Mouse (Mus musculus): Measurements from ENCODE around the gene Rad51c. TPM values are rescaled to one million over a fixed set of nuclear protein-coding genes. Genes with fewer than 3 reads are reported as not detected.

The Rad51c gene
- total RNA-seq, 2 experiments from 2014 or later: 3.9 to 4.4 TPM

DNA sequence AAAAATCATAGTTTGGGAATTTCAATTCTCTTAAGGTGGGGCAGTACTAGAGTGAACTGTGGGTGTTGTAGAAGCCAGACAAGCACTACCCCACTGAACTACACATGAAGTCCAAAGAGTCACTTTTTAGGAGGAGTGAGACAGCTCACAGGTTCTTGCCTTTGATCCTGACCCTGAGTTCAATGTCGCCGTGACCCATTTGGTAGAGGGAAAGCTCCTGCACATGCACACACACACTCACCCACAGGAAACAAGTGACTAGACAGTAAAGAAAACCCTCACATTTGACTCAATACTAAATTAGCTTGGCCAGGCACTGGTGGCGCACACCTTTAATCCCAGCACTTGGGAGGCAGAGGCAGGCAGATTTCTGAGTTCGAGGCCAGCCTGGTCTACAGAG is 20.2 kb downstream of the Rad51c start:
- DNase-seq (ENCODE audit: low spot score in 2 of 2): no peak

- no peak for DNase-seq (ENCODE audit: low spot score in 2 of 2)
These were observed 36.7 kb downstream of the Rad51c start for GRCm38 (mm10) chr11:87367865-87368580.

DNA sequence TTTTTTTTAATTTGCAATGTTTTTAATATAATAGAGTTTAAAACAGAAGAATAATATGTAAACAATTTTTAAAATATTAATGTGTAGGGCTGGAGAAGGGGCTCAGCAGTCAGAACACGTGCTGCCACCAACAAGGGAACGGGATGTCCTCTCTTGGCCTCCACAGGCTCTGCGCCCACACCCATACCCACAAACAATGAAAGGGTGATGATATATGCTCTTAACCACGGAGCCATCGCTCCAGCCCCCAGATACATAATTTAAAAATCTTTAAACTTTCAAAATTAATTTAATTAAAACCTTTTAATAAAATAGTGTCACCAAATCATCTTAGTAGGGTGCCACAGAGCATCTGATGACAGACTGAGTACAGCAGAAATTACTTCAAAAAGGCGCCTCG is 37.7 kb downstream of the Rad51c start:
- no peak for DNase-seq (ENCODE audit: low spot score in 2 of 2)

DNA sequence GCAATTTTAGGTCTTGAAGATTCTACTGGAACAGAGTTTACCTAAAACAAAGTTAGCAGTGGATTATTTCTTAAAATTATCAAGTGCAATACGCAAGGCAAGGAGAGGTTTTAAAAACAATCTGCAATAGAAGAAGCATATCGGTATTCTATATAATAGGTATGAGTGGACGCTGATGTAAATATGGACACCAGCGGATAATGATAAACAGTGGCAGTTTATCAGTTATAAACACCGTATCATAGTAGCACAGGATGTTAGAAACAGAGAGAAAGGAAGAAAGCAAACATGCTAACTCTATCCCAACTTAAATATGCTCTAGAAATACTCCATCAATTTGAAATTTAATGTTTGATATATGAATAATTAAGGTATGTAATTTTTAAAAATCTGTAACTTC is 39.6 kb downstream of the Rad51c start:
- DNase-seq (ENCODE audit: low spot score in 2 of 2): no peak

DNA sequence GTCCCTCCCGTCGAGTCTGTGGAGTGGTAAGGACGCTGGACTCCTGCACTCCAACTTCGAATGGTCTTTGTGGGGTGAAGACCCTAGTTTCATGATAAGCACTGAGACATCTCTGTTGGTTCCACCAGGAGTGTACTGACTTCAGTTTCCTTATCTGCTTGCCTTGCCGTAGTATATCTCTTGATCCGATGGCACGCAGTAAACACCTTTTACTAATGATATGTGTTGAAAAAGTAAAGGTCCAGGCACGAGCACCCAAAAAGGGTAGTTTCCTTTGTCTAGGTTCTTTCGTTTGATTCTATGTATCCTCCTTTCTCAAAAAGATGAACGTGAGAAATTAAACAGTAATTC is 45.5 kb downstream of the Rad51c start:
- no peak for DNase-seq (ENCODE audit: low spot score in 2 of 2)

DNA sequence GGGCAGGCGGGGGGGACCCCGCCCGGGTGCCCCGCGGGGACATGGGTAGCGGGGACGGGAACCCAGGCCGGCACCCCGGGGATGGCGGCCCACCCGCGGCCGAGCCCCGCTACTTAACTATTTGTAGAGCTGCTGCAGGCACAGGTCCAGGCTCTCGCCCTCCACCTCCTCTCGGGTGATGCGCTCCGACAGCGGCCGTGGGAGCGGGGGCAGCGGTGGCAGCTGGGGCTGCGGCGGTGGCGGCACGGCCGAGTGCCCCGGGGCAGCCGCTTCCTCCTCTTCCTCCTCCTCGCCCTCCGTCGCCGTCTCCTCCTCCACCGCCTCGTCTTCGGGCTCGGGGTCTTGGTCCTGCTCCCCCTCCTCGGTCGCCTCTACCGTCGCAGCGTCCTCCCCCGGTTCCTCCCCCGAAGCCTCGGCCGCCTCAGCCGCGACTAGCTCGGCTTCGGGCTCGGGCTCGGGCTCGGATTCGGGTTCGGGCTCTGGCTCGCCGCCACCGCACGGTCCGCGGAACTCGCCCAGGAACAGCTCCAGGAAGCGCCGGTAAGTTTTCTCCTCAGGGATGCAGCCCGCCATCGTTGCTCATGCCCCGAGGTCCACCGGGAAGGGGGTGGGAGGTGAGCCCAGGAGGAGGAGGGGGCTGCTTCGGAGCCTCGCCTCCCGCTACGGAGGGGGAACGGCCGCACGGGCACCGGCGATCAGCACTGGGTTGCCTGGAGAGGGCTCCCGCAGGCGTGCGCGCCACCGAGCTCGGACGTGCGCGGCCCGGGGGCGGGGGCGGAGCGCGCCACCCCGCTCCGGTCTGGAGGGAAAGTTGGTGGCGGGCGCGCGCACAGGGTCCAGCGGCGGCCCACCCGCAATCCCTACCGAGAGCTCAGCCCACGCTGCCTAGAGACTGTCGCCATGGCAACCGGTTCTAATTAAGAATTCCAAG is 46.2 kb downstream of the Rad51c start, which contains the start of gene Ppm1e:
Ppm1e (minus strand) TSS at position 693 of the 931 bp plus-strand sequence.
- peak; percentile 85 to 88 for DNase-seq (ENCODE audit: low spot score in 2 of 2)

DNA sequence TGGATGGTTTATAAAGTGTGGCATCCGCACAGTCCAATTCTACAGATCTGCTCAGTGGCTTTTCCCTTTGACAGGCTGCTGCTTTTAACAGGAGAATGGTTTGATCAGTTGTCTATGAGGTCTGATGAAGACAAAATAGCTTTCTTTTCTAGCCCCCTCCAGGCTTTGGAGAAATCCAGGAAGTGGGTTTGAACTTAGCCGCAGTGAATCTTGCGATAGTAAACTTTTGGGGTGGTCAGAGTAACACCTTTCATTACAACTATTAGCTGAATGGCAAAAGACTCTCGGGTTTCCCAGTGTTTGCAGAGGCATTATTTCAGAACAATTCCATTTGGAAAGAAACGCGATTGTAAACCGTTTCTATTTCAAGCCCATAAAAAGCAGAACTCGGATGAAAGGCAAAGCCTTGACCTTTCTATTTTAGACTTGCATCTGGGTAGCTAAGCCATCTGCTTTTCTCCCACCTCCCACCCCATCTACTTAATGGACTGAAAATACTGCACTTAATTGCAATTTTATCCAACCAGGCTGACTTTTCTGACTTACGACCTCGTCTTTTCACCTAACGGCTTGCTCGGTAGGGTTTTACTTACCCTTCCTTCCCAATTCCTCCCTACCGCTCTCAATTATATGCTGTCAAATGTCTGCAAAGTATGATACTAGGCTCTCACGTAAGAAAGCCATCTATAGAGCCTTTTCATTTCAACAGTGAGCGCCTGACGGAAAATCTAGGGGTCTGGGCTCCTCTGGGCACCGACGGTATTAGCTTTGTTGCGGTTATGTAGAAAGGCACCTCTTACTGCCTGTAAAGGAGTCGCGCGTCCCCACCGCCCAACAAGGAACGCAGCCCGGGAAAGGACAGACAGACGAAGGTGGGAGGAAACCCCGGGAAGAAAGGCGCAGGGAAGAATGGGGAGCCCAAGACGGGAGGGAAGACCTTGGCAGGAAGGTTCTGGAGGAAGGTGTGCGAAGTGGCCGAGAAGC is 47.1 kb downstream of the Rad51c start:
- peak in 1 of 2 experiments; percentile 16 for DNase-seq (ENCODE audit: low spot score in 2 of 2)

DNA sequence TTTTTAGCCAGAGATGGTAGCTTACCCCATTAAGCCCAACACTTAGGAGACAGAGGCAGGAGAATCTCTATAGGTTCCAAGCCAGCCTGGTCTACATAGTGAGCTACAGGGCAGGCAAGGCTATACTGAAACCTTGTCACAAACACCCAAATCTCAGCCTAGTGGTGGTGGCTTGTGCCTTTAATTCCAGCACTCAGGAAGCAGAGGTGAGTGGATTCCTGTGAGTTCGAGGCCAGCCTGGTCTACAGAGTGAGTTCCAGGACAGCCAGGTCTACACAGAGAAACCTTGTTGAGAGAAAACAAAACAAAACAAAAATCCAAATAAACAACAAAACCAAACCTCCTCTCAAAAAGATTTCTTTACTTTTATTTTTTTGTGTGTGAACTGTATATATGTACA is 49.9 kb downstream of the Rad51c start:
- DNase-seq (ENCODE audit: low spot score in 2 of 2): no peak

GRCm38 (mm10) chr11:87353646-87354170 is 51.0 kb downstream of the Rad51c start:
- no peak for DNase-seq (ENCODE audit: low spot score in 2 of 2)

Other genes starting within 250 kb of the Rad51c start
- 100 to 1,000 TPM; 303 to 329 TPM for gene Ppm1e, start 45.9 kb downstream of the Rad51c start, total RNA-seq (2021)
- under 1 TPM; 0.12 to 0.51 TPM for gene Tex14, start 111 bp upstream of the Rad51c start, total RNA-seq (2021)
- not detected for gene Gm11492, start 161.7 kb upstream of the Rad51c start, total RNA-seq (2021)
- gene Sept4, start 163.9 kb upstream of the Rad51c start, total RNA-seq (2021): 100 to 1,000 TPM in 1 of 2 experiments, 10 to 100 TPM in 1; 98.9 to 116 TPM
- gene Mtmr4, start 187.2 kb upstream of the Rad51c start, total RNA-seq (2021): 10 to 100 TPM; 80.4 to 95.4 TPM
- under 1 TPM; 0.43 to 0.60 TPM for gene Hsf5, start 212.2 kb upstream of the Rad51c start, total RNA-seq (2021)